Mouse (Mus musculus): ENCODE measurements around the gene Faah. TPM values are rescaled to one million over a fixed set of nuclear protein-coding genes. Genes with fewer than 3 reads are reported as not detected.

The Faah gene
- polyA plus RNA-seq, 1 experiment from 2014 or later = 1.9 TPM

DNA sequence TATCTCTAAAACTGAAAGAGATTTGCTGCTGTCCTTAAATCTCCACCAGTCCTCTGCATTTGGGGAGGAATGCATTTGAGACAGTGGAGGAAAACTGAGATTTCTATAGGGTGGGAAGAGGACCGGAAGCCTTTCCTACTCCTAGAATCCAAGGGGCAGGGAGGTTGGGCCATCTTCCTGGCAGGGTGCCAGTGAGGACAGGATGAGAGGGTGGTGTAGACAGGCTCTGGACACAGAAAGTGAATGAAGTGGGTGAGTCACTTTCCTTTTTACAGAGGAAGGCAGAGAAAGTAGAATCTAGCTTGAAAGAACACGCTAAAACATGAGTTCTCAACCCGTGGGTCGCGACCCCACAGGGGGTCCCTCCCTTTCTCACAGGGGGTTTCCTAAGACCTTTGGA, 53.3 kb downstream of the Faah start:
- no peak overlapping the region for H3K4me2 ChIP-seq (ENCODE audit: low read depth)
- no peaks in the 10 kb centered on the region for H3K9me3 ChIP-seq (ENCODE audit: control insufficient read depth, low read length)
- no peaks in the 10 kb centered on the region for H3K36me3 ChIP-seq (ENCODE audit: control insufficient read depth, insufficient read depth, low read length)
- no peak overlapping the region for H3K9ac ChIP-seq (ENCODE audit: low read length)
- peaks cover 89% of the 10 kb centered on the region for H3K27me3 ChIP-seq (ENCODE audit: control insufficient read depth, insufficient read depth, low read length)
- 15% methylated on average over 5 of the region's 5 CpGs for whole genome bisulfite sequencing
- DNase-seq (ENCODE audit: low spot score) = no peak
- H3K4me3 ChIP-seq (ENCODE audit: low read depth, low read length) = no peak overlapping the region
- H3K27ac ChIP-seq (ENCODE audit: low read depth, low read length) = no peak overlapping the region
- no peak for ATAC-seq (ENCODE audit: insufficient read depth, low FRiP score, low TSS enrichment)
- peaks cover 4% of the 10 kb centered on the region for H3K4me1 ChIP-seq (ENCODE audit: control insufficient read depth, insufficient read depth, low read length)

- DNase-seq (ENCODE audit: low spot score) = no peak
- WGBS = 4% methylated on average over 6 of the region's 6 CpGs
- Histone ChIP-seq H3K4me1 (ENCODE audit: control insufficient read depth, insufficient read depth, low read length) (peaks cover 4% of the 10 kb centered on the region), H3K9ac (ENCODE audit: low read length) (no peak overlapping the region), H3K4me2 (ENCODE audit: low read depth) (peak overlapping the region; percentile 88), H3K27me3 (ENCODE audit: control insufficient read depth, insufficient read depth, low read length) (peaks cover 85% of the 10 kb centered on the region), H3K4me3 (ENCODE audit: low read depth, low read length) (peak overlapping the region; percentile 43; the same call in 1 of the 2 replicates), H3K9me3 (ENCODE audit: control insufficient read depth, low read length) (no peaks in the 10 kb centered on the region), H3K36me3 (ENCODE audit: control insufficient read depth, insufficient read depth, low read length) (no peaks in the 10 kb centered on the region), H3K27ac (ENCODE audit: low read depth, low read length) (no peak overlapping the region)
- ATAC-seq (ENCODE audit: insufficient read depth, low FRiP score, low TSS enrichment) = no peak
These were observed 54.0 kb downstream of the Faah start for GRCm38 (mm10) chr4:115963751-115964150.

- Histone ChIP-seq H3K4me2 (ENCODE audit: low read depth) (peak overlapping the region; percentile 88), H3K9me3 (ENCODE audit: control insufficient read depth, low read length) (no peaks in the 10 kb centered on the region), H3K27me3 (ENCODE audit: control insufficient read depth, insufficient read depth, low read length) (peaks cover 80% of the 10 kb centered on the region), H3K9ac (ENCODE audit: low read length) (peak overlapping the region; percentile 35; the same call in 1 of the 2 replicates), H3K4me3 (ENCODE audit: low read depth, low read length) (peak overlapping the region; percentile 43), H3K27ac (ENCODE audit: low read depth, low read length) (no peak overlapping the region), H3K4me1 (ENCODE audit: control insufficient read depth, insufficient read depth, low read length) (peaks cover 4% of the 10 kb centered on the region), H3K36me3 (ENCODE audit: control insufficient read depth, insufficient read depth, low read length) (no peaks in the 10 kb centered on the region)
- ATAC-seq (ENCODE audit: insufficient read depth, low FRiP score, low TSS enrichment) (peak; percentile 75), DNase-seq (ENCODE audit: low spot score) (peak; percentile 81)
- WGBS = under 1% methylated on average over 77 of the region's 79 CpGs
These were observed 54.9 kb downstream of the Faah start for GRCm38 (mm10) chr4:115962671-115963412.

GRCm38 (mm10) chr4:115961991-115962390, 55.7 kb downstream of the Faah start:
- DNase-seq (ENCODE audit: low spot score) (no peak), ATAC-seq (ENCODE audit: insufficient read depth, low FRiP score, low TSS enrichment) (no peak)
- Histone ChIP-seq H3K4me3 (ENCODE audit: low read depth, low read length) (no peak overlapping the region), H3K27ac (ENCODE audit: low read depth, low read length) (no peak overlapping the region), H3K36me3 (ENCODE audit: control insufficient read depth, insufficient read depth, low read length) (no peaks in the 10 kb centered on the region), H3K4me2 (ENCODE audit: low read depth) (no peak overlapping the region), H3K27me3 (ENCODE audit: control insufficient read depth, insufficient read depth, low read length) (peaks cover 80% of the 10 kb centered on the region), H3K4me1 (ENCODE audit: control insufficient read depth, insufficient read depth, low read length) (peaks cover 4% of the 10 kb centered on the region), H3K9ac (ENCODE audit: low read length) (no peak overlapping the region), H3K9me3 (ENCODE audit: control insufficient read depth, low read length) (no peaks in the 10 kb centered on the region)
- 9% methylated on average over 7 of the region's 7 CpGs for WGBS

- no peak overlapping the region for H3K4me3 ChIP-seq (ENCODE audit: low read depth, low read length)
- H3K27me3 ChIP-seq (ENCODE audit: control insufficient read depth, insufficient read depth, low read length) = peaks cover 77% of the 10 kb centered on the region
- H3K9ac ChIP-seq (ENCODE audit: low read length) = no peak overlapping the region
- ATAC-seq (ENCODE audit: insufficient read depth, low FRiP score, low TSS enrichment) (no peak), DNase-seq (ENCODE audit: low spot score) (no peak)
- H3K36me3 ChIP-seq (ENCODE audit: control insufficient read depth, insufficient read depth, low read length) = no peaks in the 10 kb centered on the region
- no peaks in the 10 kb centered on the region for H3K9me3 ChIP-seq (ENCODE audit: control insufficient read depth, low read length)
- no peak overlapping the region for H3K27ac ChIP-seq (ENCODE audit: low read depth, low read length)
- H3K4me1 ChIP-seq (ENCODE audit: control insufficient read depth, insufficient read depth, low read length) = peaks cover 4% of the 10 kb centered on the region
- no peak overlapping the region for H3K4me2 ChIP-seq (ENCODE audit: low read depth)
These were observed 58.2 kb downstream of the Faah start for GRCm38 (mm10) chr4:115959546-115959945.

DNA sequence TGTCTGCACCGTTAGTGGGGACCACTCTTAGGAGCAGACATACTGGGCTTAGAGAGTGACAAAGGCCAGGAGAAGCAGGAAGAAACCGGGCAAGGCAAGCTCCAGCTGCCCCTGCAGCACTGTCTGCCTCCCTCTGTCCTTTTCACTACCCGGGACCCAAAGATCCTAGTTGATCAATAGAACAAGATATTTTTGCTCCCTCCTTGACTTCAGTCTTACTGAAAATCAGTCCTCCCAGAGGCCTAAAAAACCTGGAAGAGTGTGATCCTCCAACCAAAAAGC, 62.3 kb downstream of the Faah start:
- Histone ChIP-seq H3K9ac (ENCODE audit: low read length) (no peak overlapping the region), H3K4me1 (ENCODE audit: control insufficient read depth, insufficient read depth, low read length) (no peaks in the 10 kb centered on the region), H3K4me2 (ENCODE audit: low read depth) (peak overlapping the region; percentile 20), H3K27me3 (ENCODE audit: control insufficient read depth, insufficient read depth, low read length) (peaks cover 74% of the 10 kb centered on the region), H3K4me3 (ENCODE audit: low read depth, low read length) (no peak overlapping the region), H3K9me3 (ENCODE audit: control insufficient read depth, low read length) (no peaks in the 10 kb centered on the region), H3K36me3 (ENCODE audit: control insufficient read depth, insufficient read depth, low read length) (no peaks in the 10 kb centered on the region), H3K27ac (ENCODE audit: low read depth, low read length) (no peak overlapping the region)
- DNase-seq (ENCODE audit: low spot score) (no peak), ATAC-seq (ENCODE audit: insufficient read depth, low FRiP score, low TSS enrichment) (no peak)
- 5% methylated on average over 3 of the region's 3 CpGs for WGBS

DNA sequence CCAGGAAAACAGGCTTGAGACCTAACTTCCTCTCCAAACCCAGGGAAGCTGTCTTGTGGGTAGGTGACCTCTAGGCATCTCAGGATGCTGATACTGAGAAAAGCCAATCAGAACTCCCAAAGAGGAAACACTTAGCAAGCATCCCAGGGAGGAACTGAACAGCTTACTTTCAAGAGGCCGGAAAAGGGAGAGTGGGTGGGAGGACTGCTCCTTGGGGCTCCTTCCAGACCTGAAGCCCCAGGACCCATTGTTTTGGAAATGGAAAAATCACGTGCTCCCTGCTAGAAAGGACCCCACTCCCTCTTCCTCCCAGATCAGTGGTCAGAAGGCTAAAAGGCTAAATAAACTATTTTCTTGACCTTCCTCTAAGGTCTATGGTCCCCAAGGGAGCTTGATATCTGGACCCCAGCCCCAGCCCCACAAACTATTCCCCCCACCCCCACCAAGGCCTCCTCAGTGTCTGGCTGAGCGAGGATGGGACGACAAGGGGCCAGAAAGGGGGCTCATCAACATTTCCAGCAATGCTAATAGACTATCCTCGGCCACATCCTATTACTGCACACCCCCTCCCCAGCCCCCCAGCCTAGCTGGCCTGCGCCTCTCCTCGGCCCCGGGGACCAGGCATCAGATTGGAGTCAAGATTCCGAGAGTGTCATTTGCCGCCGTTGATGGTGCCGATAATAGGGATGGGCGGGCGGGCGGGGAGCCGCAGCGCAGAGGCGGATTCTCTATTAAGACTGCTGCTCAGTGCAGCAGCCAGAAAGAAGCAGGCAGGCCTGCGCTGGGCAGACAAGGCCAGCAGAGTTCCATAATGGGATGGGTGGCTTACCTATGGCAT, 62.9 kb downstream of the Faah start:
- peaks cover 74% of the 10 kb centered on the region for H3K27me3 ChIP-seq (ENCODE audit: control insufficient read depth, insufficient read depth, low read length)
- H3K27ac ChIP-seq (ENCODE audit: low read depth, low read length) = no peak overlapping the region
- no peak for DNase-seq (ENCODE audit: low spot score)

DNA sequence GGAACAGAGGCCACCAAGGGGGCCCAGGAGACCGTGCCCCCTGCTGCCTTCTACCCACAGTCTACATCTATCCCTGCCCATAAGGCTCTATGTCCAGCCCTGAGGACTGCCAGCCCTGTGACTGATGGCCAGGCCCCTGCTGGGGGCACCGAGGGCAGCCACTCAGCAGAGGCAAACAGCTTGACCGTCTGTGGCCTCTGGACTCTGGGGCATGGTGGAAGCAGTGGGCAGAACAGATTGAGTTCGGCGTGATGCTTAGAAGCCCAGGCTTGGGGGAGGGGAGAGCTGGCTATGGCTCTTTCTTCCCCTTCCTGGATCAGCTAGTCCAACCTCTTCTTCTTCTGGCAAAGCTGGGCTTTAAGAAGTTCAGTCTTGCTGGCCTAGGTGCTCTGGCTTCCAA, 64.2 kb downstream of the Faah start:
- Histone ChIP-seq H3K4me1 (ENCODE audit: control insufficient read depth, insufficient read depth, low read length) (no peaks in the 10 kb centered on the region), H3K9ac (ENCODE audit: low read length) (no peak overlapping the region), H3K4me2 (ENCODE audit: low read depth) (no peak overlapping the region), H3K4me3 (ENCODE audit: low read depth, low read length) (no peak overlapping the region), H3K27ac (ENCODE audit: low read depth, low read length) (no peak overlapping the region), H3K36me3 (ENCODE audit: control insufficient read depth, insufficient read depth, low read length) (no peaks in the 10 kb centered on the region), H3K27me3 (ENCODE audit: control insufficient read depth, insufficient read depth, low read length) (peaks cover 78% of the 10 kb centered on the region), H3K9me3 (ENCODE audit: control insufficient read depth, low read length) (no peaks in the 10 kb centered on the region)
- no peak for ATAC-seq (ENCODE audit: insufficient read depth, low FRiP score, low TSS enrichment)
- no peak for DNase-seq (ENCODE audit: low spot score)
- WGBS = 22% methylated on average over 5 of the region's 5 CpGs

More for the DNA sequence above, 62.9 kb downstream of the Faah start:
- no peaks in the 10 kb centered on the region for H3K4me1 ChIP-seq (ENCODE audit: control insufficient read depth, insufficient read depth, low read length)
- ATAC-seq (ENCODE audit: insufficient read depth, low FRiP score, low TSS enrichment) = no peak; the same call in 1 of the 2 replicates
- WGBS = 1% methylated on average over 19 of the region's 19 CpGs
- H3K4me3 ChIP-seq (ENCODE audit: low read depth, low read length) = no peak overlapping the region
- no peak overlapping the region for H3K9ac ChIP-seq (ENCODE audit: low read length)
- H3K36me3 ChIP-seq (ENCODE audit: control insufficient read depth, insufficient read depth, low read length) = no peaks in the 10 kb centered on the region
- H3K4me2 ChIP-seq (ENCODE audit: low read depth) = peak overlapping the region; percentile 20
- H3K9me3 ChIP-seq (ENCODE audit: control insufficient read depth, low read length) = no peaks in the 10 kb centered on the region

GRCm38 (mm10) chr4:115952758-115953157, 65.0 kb downstream of the Faah start:
- DNase-seq (ENCODE audit: low spot score) (peak; percentile 72), ATAC-seq (ENCODE audit: insufficient read depth, low FRiP score, low TSS enrichment) (0 out of 2 replicates have a peak, but pooled peaks have one; percentile 52)
- Histone ChIP-seq H3K4me1 (ENCODE audit: control insufficient read depth, insufficient read depth, low read length) (no peaks in the 10 kb centered on the region), H3K27ac (ENCODE audit: low read depth, low read length) (no peak overlapping the region), H3K9me3 (ENCODE audit: control insufficient read depth, low read length) (no peaks in the 10 kb centered on the region), H3K4me3 (ENCODE audit: low read depth, low read length) (no peak overlapping the region), H3K27me3 (ENCODE audit: control insufficient read depth, insufficient read depth, low read length) (peaks cover 79% of the 10 kb centered on the region), H3K4me2 (ENCODE audit: low read depth) (no peak overlapping the region), H3K36me3 (ENCODE audit: control insufficient read depth, insufficient read depth, low read length) (no peaks in the 10 kb centered on the region), H3K9ac (ENCODE audit: low read length) (no peak overlapping the region)
- WGBS = 10% methylated on average over 6 of the region's 6 CpGs
